Mouse (Mus musculus): Measurements from ENCODE around the gene Wdr4. TPM values are rescaled to one million over a fixed set of nuclear protein-coding genes. Genes with fewer than 3 reads are reported as not detected.

The Wdr4 gene
- polyA plus RNA-seq, 1 experiment from 2014 or later = 45.3 TPM

DNA sequence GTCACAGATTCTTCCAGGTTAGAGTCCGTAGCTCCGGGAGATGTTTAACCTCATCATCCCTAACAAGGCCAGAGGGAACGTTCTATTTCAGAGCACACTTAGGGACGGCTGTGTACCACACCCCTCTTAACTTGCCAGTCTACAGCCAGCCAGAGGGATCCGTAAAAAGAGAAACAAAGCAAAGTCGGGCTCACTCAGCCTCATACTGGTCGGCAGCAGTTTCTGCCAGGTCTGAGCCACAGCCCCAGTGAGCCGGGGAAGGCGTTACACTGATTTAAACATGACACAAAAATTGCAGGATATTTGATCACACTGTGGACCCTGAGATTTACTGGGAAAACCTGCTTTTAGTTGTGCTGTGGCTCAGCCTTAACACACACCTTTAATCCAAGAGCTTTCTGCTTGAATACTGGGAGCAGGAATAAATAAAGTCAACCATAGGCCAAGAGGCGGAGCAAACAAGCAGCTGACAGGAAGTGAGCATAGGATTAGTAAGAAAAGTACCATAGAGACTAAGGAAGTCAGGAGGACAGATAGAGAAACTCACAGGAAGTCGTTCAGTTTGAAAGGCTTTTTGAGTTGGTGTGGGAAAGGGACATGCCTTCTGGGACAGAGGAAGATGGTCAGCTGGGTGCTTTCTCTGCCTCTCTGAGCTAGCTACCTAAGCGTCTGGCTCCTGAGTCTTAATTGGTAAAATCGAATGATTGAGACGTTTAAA, 11.8 kb upstream of the Wdr4 start:
- no peak for ATAC-seq
- H3K27ac ChIP-seq = no peak overlapping the region

DNA sequence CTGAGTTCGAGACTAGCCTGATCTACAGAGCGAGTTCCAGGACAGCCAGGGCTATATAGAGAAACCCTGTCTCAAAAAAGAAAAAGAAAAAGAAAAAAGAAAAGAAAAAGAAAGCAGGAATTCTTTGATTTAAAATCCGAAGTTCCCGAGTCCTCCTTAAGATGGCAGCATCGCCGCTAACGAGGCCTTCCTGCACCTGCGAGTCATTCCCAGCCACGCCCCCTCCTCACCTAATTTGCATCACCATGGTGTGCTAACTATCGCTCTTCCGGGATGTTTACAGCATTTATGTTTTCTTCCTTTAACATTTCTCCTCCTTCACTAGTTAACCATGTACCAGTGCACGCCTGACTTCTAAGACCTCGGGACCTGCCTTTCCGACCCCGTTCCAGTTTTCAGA, 9.5 kb upstream of the Wdr4 start:
- Histone ChIP-seq H3K4me2 (replicated peaks) (no peak overlapping the region), H3K27ac (no peak overlapping the region), H3K4me1 (replicated peaks) (0 out of 2 replicates have a peak, but pooled peaks cover 6% of the 10 kb centered on the region), H3K4me3 (replicated peaks) (no peak overlapping the region), H3K27me3 (replicated peaks) (no peaks in the 10 kb centered on the region), H3K9me3 (no peaks in the 10 kb centered on the region), H3K36me3 (peaks cover 27% of the 10 kb centered on the region), H3K9ac (no peak overlapping the region)
- peak; percentile 75 for ATAC-seq
- 29% methylated on average over 15 of the region's 15 CpGs for WGBS

More for the DNA sequence above, 11.8 kb upstream of the Wdr4 start:
- Histone ChIP-seq H3K9me3 (no peaks in the 10 kb centered on the region), H3K4me1 (replicated peaks) (peaks cover 7% of the 10 kb centered on the region), H3K4me2 (replicated peaks) (no peak overlapping the region), H3K27me3 (replicated peaks) (no peaks in the 10 kb centered on the region), H3K4me3 (replicated peaks) (no peak overlapping the region), H3K9ac (no peak overlapping the region), H3K36me3 (peaks cover 27% of the 10 kb centered on the region)
- WGBS = 86% methylated on average over 14 of the region's 14 CpGs

DNA sequence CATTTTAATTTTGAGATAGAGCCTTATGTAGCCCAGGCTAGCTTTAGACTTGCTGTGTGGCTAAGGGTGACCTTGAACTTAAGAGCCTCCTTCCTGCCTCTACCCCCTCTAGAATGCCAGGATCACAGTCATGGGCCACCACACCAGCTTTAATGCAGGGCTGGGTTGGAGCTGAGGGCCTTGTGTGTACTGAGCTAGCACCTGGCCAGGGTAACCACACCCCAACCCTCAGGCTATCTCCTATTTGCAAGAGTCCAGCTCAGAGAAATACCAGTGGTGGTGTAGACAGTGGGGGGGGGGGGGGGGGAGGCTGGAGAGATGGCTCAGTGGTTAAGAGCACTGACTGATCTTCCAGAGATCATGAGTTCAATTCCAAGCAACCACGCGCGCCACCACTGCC, 6.0 kb upstream of the Wdr4 start:
- no peak for ATAC-seq
- no peak overlapping the region for H3K4me2 ChIP-seq (replicated peaks)
- H3K9me3 ChIP-seq = no peaks in the 10 kb centered on the region
- H3K27ac ChIP-seq = no peak overlapping the region
- peaks cover 16% of the 10 kb centered on the region for H3K4me1 ChIP-seq (replicated peaks)
- no peaks in the 10 kb centered on the region for H3K27me3 ChIP-seq (replicated peaks)
- WGBS = 94% methylated on average over 3 of the region's 3 CpGs
- peaks cover 22% of the 10 kb centered on the region for H3K36me3 ChIP-seq
- H3K4me3 ChIP-seq (replicated peaks) = no peak overlapping the region
- H3K9ac ChIP-seq = no peak overlapping the region

DNA sequence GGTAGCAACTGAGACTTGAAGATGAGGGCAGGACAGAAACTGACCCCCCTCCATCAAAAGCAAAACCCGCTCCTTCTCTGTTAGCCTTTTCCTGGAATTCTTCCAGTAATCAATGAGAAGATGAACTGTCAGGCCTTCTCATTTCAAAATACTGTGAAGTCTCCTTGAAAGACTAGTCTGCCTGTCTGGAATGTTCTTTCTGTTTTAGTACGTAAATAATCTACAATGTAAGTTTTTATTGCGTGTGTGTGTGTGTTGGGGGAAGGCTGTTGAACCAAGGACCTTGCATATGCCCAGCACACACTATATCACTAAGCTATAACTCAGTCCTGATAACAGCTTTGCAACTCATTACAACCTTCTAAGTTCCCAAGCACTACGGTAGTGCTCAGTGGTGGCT, 5.3 kb upstream of the Wdr4 start:
- no peak overlapping the region for H3K4me2 ChIP-seq (replicated peaks)
- H3K36me3 ChIP-seq = peaks cover 22% of the 10 kb centered on the region
- H3K4me3 ChIP-seq (replicated peaks) = no peak overlapping the region
- no peaks in the 10 kb centered on the region for H3K27me3 ChIP-seq (replicated peaks)
- 74% methylated on average over 4 of the region's 4 CpGs for WGBS
- H3K27ac ChIP-seq = no peak overlapping the region
- no peaks in the 10 kb centered on the region for H3K9me3 ChIP-seq
- no peak overlapping the region for H3K9ac ChIP-seq
- ATAC-seq = no peak
- peaks cover 16% of the 10 kb centered on the region for H3K4me1 ChIP-seq (replicated peaks)

DNA sequence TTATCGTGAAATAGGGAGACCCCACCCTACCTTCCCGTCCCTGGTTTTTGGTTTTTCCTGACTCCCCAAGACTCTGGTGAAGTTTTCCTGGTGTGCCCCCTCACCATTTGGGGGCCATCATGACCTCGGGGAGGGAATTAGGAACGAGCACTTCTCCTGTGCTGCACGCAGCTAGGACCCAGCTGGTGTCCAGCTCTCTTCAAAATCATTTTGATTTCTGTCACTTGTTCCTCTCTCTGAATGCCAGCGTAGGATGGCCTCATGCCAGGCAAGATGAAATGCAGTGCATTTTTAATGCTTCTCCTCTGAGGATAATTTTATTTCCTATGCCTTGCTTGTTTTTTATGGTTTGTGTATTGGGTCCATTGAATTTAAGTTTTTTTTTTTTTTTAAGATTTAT, 2.2 kb upstream of the Wdr4 start:
- H3K27me3 ChIP-seq (replicated peaks) = no peaks in the 10 kb centered on the region
- H3K4me1 ChIP-seq (replicated peaks) = peaks cover 18% of the 10 kb centered on the region
- no peak overlapping the region for H3K9ac ChIP-seq
- no peak overlapping the region; the same call in 1 of the 2 replicates for H3K27ac ChIP-seq
- 0 out of 2 replicates have a peak overlapping the region, but pooled peaks have one; percentile 62 for H3K4me2 ChIP-seq (replicated peaks)
- H3K36me3 ChIP-seq = peaks cover 9% of the 10 kb centered on the region; the same call in 1 of the 2 replicates
- 86% methylated on average over 6 of the region's 6 CpGs for WGBS
- H3K9me3 ChIP-seq = no peaks in the 10 kb centered on the region
- no peak for ATAC-seq
- H3K4me3 ChIP-seq (replicated peaks) = no peak overlapping the region

DNA sequence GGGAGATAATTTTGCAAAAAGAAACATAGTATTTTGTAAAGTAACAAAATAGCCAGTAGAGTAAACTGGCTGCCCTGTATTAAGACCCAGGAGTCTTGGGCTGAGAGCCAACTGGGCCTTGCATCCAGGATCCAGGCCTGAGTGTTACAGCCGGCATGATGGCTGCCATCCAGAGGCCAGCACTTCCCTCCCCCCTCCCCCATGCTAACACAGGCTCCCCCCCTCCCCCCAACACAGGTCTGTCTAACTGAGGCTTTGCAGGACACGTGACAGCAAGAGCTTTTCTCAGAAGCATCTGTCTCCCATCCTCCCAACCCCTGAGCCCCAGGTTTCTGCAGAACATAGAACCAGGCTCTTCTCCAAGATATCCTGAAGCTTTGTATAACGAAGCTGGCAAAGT, 1.1 kb upstream of the Wdr4 start:
- Histone ChIP-seq H3K27me3 (replicated peaks) (no peaks in the 10 kb centered on the region), H3K9ac (peak overlapping the region; percentile 75; the same call in 1 of the 2 replicates), H3K9me3 (no peaks in the 10 kb centered on the region), H3K27ac (0 out of 2 replicates have a peak overlapping the region, but pooled peaks have one; percentile 0), H3K4me2 (replicated peaks) (peak overlapping the region; percentile 62), H3K36me3 (peaks cover 5% of the 10 kb centered on the region; the same call in 1 of the 2 replicates), H3K4me1 (replicated peaks) (peaks cover 18% of the 10 kb centered on the region), H3K4me3 (replicated peaks) (peak overlapping the region; percentile 84)
- WGBS = 17% methylated on average over 3 of the region's 3 CpGs
- peak; percentile 4; the same call in 1 of the 2 replicates for ATAC-seq

- WGBS = 3% methylated on average over 7 of the region's 7 CpGs
Measured at GRCm38 (mm10) chr17:31519344-31519945, 335 bp downstream of the Wdr4 start.

GRCm38 (mm10) chr17:31514696-31515095, 5.1 kb downstream of the Wdr4 start:
- 0 out of 2 replicates have a peak, but pooled peaks cover 2% of the 10 kb centered on the region for H3K4me1 ChIP-seq (replicated peaks)
- no peak overlapping the region for H3K4me2 ChIP-seq (replicated peaks)
- H3K9ac ChIP-seq = no peak overlapping the region
- ATAC-seq = no peak
- H3K27ac ChIP-seq = no peak overlapping the region
- H3K9me3 ChIP-seq = no peaks in the 10 kb centered on the region
- 62% methylated on average over 1 of the region's 1 CpGs for WGBS
- peaks cover 4% of the 10 kb centered on the region for H3K36me3 ChIP-seq
- no peaks in the 10 kb centered on the region for H3K27me3 ChIP-seq (replicated peaks)
- no peak overlapping the region for H3K4me3 ChIP-seq (replicated peaks)

More at GRCm38 (mm10) chr17:31519344-31519945, 335 bp downstream of the Wdr4 start:
- peaks cover 13% of the 10 kb centered on the region for H3K4me1 ChIP-seq (replicated peaks)
- no peak overlapping the region for H3K9ac ChIP-seq
- peaks cover 5% of the 10 kb centered on the region; the same call in 1 of the 2 replicates for H3K36me3 ChIP-seq
- H3K27me3 ChIP-seq (replicated peaks) = no peaks in the 10 kb centered on the region
- no peak overlapping the region for H3K27ac ChIP-seq
- peak; percentile 69 for ATAC-seq
- peak overlapping the region; percentile 62 for H3K4me2 ChIP-seq (replicated peaks)
- peak overlapping the region; percentile 84 for H3K4me3 ChIP-seq (replicated peaks)
- H3K9me3 ChIP-seq = no peaks in the 10 kb centered on the region

DNA sequence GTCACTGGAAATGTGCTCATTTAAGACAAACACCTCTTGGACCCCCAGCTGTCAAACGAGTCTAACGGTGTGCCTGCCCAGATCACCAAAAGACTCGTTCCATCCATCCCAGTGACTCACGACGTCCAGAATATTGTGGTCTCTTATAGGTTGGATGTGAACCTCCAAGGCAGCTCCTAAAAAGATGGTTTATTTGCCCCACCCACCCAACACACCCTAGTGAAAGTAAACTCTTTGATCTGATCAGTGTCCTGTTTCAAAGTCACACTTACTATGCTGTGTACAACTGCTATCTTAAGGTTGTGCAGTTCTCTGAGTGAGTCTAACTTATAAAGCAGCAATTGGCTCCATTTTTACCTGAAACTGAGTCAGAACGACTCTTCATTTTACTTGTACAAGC, 7.2 kb downstream of the Wdr4 start:
- Histone ChIP-seq H3K36me3 (peaks cover 20% of the 10 kb centered on the region), H3K9me3 (no peaks in the 10 kb centered on the region), H3K4me1 (replicated peaks) (no peaks in the 10 kb centered on the region), H3K4me3 (replicated peaks) (peak overlapping the region; percentile 88), H3K9ac (peak overlapping the region; percentile 79; the same call in 1 of the 2 replicates), H3K27ac (no peak overlapping the region), H3K4me2 (replicated peaks) (peak overlapping the region; percentile 77), H3K27me3 (replicated peaks) (no peaks in the 10 kb centered on the region)
- 18% methylated on average over 6 of the region's 6 CpGs for WGBS
- ATAC-seq = peak; percentile 12; the same call in 1 of the 2 replicates

DNA sequence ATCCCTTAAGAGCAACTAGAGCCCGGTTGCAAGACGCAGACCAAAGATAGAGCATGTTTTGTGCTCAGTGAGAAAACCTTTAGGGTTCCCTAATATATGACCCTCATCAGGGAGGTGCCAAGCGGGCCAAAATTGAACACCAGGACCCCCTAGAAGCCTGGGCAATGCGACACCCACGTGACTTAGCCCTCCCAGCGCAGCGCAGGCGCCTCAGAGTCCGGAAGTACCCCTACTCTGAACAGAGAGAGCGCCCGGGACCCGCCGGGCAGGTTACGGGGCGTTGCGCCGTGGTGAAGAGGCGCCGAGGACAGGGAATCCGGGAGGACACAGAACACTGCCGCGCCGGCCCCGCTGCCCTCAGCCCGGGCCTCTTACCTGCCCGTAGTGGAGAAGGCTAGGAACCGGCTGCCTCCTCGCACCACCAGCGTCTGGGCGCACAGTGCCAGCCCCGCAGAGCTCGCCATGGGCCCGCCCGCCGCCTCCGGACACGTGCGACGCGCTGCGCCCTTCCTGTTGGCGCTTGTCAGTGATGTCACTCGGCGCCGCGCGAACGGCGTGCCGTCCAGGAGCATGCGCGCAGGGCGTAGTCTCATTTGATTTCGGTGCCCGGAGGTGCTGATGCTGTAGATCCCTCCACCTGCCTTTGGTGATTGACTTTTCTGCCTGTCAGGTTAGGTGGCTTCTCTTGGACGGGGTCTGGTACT, 7.8 kb downstream of the Wdr4 start:
- peak; percentile 98 for ATAC-seq
- H3K36me3 ChIP-seq = peaks cover 24% of the 10 kb centered on the region
- no peaks in the 10 kb centered on the region for H3K9me3 ChIP-seq
- H3K4me2 ChIP-seq (replicated peaks) = peak overlapping the region; percentile 77
- WGBS = under 1% methylated on average over 56 of the region's 56 CpGs
- H3K27ac ChIP-seq = peak overlapping the region; percentile 83
- H3K4me3 ChIP-seq (replicated peaks) = peak overlapping the region; percentile 88
- H3K27me3 ChIP-seq (replicated peaks) = no peaks in the 10 kb centered on the region
- no peaks in the 10 kb centered on the region for H3K4me1 ChIP-seq (replicated peaks)
- peak overlapping the region; percentile 79 for H3K9ac ChIP-seq

DNA sequence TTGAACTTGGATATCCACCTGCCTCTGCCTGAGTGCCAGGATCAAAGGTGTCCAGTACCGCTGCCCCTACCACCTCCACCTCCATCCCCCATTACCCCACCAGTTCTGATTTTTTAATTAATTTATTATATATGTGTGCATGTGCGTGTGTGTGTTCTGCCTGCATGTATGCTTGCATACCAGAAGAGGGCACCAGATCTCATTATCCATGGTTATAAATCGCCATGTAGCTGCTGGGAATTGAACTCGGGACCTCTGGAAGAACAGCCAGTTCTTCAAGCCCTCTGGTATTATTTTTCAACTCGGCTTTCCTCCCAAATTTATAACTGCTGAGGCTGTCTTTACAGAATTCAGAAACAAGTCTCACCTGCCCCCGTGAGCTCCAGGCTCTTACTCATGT, 8.8 kb downstream of the Wdr4 start:
- H3K4me1 ChIP-seq (replicated peaks) = no peaks in the 10 kb centered on the region
- 94% methylated on average over 6 of the region's 6 CpGs for WGBS
- H3K36me3 ChIP-seq = peaks cover 29% of the 10 kb centered on the region
- H3K4me2 ChIP-seq (replicated peaks) = peak overlapping the region; percentile 77
- H3K9me3 ChIP-seq = no peaks in the 10 kb centered on the region
- no peak overlapping the region for H3K27ac ChIP-seq
- ATAC-seq = no peak
- H3K4me3 ChIP-seq (replicated peaks) = peak overlapping the region; percentile 88
- no peaks in the 10 kb centered on the region for H3K27me3 ChIP-seq (replicated peaks)
- H3K9ac ChIP-seq = no peak overlapping the region

DNA sequence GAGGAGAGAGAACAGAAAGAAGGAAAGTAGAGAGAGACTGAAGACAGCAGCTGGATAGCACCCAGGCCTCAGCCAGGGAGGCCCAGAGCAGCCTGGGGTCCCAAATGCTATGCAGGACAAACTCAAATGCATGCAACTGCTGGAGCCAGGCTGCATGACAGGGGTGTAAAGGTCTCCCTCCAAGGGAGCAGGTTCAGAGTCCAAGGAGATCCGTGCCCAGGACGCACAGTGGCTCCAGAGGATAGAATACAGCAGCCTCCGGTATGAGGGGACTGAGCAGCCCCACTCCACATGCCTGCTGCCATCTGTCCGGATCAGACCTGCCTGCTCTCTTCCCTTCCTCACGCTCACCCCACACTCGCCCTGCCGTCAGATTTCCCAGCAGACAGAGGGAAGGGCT, 13.5 kb downstream of the Wdr4 start:
- Histone ChIP-seq H3K9me3 (no peaks in the 10 kb centered on the region), H3K4me1 (replicated peaks) (no peaks in the 10 kb centered on the region), H3K27ac (no peak overlapping the region), H3K36me3 (peaks cover 56% of the 10 kb centered on the region), H3K27me3 (replicated peaks) (no peaks in the 10 kb centered on the region), H3K4me3 (replicated peaks) (no peak overlapping the region), H3K9ac (no peak overlapping the region), H3K4me2 (replicated peaks) (no peak overlapping the region)
- ATAC-seq = no peak
- 75% methylated on average over 7 of the region's 7 CpGs for WGBS

Data from intestine, embryonic 15.5 days (tissue).